Mouse (Mus musculus): Measurements from ENCODE around the gene Mxd1. TPM values are rescaled to one million over a fixed set of nuclear protein-coding genes. Genes with fewer than 3 reads are reported as not detected.

Mxd1 gene
- polyA plus RNA-seq, 1 experiment, result 5.8 TPM

DNA sequence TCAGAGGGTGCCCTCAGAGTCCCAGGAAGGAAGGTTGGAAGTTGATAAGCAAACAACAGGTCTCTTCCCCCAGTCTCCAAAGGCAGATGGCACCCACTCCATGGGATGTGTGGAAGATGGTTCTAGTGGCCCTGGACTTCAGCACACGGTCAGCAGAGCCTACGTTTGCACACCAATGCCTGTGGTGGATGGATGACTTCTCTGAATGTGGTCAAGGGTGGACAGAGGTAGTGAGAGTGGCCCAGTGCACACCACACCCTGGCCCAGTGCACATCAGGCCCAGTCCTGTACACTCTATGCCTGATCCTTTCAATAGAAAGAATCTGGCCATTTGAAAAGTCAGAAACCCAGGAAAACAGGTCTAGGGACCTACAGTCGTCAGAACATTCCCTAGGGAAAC is 10.5 kb downstream of the Mxd1 start:
- no peaks in the 10 kb centered on the region for H3K4me1 ChIP-seq (ENCODE audit: control insufficient read depth, insufficient read depth, low read length)
- H3K27ac ChIP-seq (ENCODE audit: insufficient read depth, low read length), result no peak overlapping the region
- no peak overlapping the region for H3K4me3 ChIP-seq (ENCODE audit: insufficient read depth, low read length)
- TF ChIP-seq POLR2A (IDR thresholded peaks at IDR 0.05; ENCODE audit: low read depth, low read length) (no peak), CTCF (IDR thresholded peaks at IDR 0.05; ENCODE audit: borderline replicate concordance, insufficient read depth, low read length) (no peak)

DNA sequence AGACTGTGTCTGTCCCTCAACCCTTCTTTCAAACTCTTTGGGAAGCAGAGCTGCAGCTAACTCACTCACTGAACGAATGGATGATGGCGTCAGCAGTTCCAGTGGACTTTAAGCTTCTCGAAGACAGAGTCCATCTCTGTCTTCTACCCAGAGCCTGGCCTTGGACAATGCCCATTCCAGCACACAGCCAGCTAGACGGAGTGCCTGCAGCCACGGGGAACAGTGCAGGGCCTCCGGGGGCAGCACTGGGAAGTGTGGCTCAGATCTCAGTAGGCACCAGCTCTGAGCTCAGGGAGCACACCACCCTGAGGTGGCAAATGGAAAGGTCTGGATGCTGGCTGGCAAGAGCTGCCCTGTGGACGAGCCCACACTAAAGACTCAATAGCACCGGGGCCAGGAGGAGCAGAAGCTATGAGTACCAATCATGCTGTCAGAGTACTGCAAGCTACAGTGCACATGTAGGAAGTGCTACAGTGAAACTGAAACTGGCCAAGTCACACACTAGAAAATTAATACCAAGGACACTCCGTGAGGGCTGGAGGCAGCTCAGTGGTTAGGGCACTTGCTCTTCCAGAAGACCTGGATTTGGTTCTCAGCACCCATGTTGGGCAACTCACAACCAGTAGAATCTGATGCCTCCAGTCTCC is 14.6 kb downstream of the Mxd1 start:
- Histone ChIP-seq H3K4me1 (ENCODE audit: control insufficient read depth, insufficient read depth, low read length) (no peaks in the 10 kb centered on the region), H3K27ac (ENCODE audit: insufficient read depth, low read length) (no peak overlapping the region), H3K4me3 (ENCODE audit: insufficient read depth, low read length) (no peak overlapping the region)
- TF ChIP-seq CTCF (IDR thresholded peaks at IDR 0.05; ENCODE audit: borderline replicate concordance, insufficient read depth, low read length), result no peak
- TF ChIP-seq POLR2A (IDR thresholded peaks at IDR 0.05; ENCODE audit: low read depth, low read length), result no peak

DNA sequence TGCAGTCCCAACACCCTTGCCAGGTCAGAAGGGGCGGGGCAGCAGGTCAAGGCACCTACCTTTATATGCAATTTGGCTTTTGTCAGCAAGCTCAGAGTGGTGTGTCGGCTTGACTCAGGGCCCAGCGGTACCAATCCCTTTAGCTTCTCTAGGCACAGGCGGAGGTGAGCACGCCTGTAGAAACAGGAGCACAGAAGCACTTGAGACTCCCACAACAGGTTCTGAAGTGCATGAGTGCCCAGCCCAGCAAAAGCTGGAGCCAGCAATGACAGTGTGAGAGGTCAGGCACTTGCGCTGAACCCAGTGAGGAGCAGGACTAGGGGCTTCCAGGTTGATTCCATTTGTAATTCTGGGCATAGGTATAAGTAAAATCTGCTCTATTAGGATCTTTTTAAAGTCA is 15.9 kb downstream of the Mxd1 start:
- Histone ChIP-seq H3K4me3 (ENCODE audit: insufficient read depth, low read length) (no peak overlapping the region), H3K27ac (ENCODE audit: insufficient read depth, low read length) (no peak overlapping the region), H3K4me1 (ENCODE audit: control insufficient read depth, insufficient read depth, low read length) (no peaks in the 10 kb centered on the region)
- TF ChIP-seq CTCF (IDR thresholded peaks at IDR 0.05; ENCODE audit: borderline replicate concordance, insufficient read depth, low read length), result no peak
- no peak for TF ChIP-seq POLR2A (IDR thresholded peaks at IDR 0.05; ENCODE audit: low read depth, low read length)

DNA sequence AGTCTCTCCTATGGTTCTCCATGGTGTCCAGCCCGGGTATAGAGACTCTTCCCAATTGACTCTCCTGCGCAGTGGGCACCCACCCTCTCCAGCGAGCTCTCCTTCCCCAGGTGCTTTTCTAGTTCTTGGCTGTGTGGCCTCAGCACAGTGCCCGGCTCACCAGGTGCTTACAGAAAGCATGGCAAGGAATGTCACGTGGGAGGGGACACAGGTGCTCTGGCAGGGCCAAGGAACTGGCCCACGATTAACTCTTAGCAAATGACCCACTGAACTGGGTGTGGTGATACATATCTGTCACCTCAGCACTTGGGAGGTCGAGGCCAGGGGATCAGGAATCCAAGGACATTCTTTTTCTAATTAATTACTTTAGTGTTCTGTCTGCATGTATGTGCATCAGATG is 22.8 kb downstream of the Mxd1 start:
- H3K27ac ChIP-seq (ENCODE audit: insufficient read depth, low read length), result no peak overlapping the region
- TF ChIP-seq CTCF (IDR thresholded peaks at IDR 0.05; ENCODE audit: borderline replicate concordance, insufficient read depth, low read length) (no peak), POLR2A (IDR thresholded peaks at IDR 0.05; ENCODE audit: low read depth, low read length) (no peak)
- H3K4me3 ChIP-seq (ENCODE audit: insufficient read depth, low read length), result no peak overlapping the region
- no peaks in the 10 kb centered on the region for H3K4me1 ChIP-seq (ENCODE audit: control insufficient read depth, insufficient read depth, low read length)

DNA sequence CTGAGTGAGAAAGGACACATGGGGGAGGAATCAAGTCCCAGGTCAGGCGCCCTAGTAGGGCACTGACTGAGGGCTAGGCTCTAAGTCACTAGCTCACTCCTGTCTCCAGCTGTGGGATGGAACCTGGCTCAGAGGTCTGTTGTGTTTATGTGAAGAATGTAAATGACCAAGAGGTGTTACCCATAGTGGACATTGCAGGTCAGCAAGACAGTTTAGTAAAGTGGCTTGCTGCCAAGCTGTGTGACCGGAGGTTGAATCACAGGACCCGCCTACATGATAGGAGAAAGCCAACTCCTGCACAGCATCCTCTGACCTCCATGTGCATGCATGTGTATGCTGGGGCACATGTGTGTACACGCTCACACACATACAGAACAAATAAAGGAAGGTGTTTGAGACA is 23.4 kb downstream of the Mxd1 start:
- TF ChIP-seq CTCF (IDR thresholded peaks at IDR 0.05; ENCODE audit: borderline replicate concordance, insufficient read depth, low read length), result no peak
- TF ChIP-seq POLR2A (IDR thresholded peaks at IDR 0.05; ENCODE audit: low read depth, low read length), result no peak
- Histone ChIP-seq H3K27ac (ENCODE audit: insufficient read depth, low read length) (no peak overlapping the region), H3K4me3 (ENCODE audit: insufficient read depth, low read length) (no peak overlapping the region), H3K4me1 (ENCODE audit: control insufficient read depth, insufficient read depth, low read length) (no peaks in the 10 kb centered on the region)

DNA sequence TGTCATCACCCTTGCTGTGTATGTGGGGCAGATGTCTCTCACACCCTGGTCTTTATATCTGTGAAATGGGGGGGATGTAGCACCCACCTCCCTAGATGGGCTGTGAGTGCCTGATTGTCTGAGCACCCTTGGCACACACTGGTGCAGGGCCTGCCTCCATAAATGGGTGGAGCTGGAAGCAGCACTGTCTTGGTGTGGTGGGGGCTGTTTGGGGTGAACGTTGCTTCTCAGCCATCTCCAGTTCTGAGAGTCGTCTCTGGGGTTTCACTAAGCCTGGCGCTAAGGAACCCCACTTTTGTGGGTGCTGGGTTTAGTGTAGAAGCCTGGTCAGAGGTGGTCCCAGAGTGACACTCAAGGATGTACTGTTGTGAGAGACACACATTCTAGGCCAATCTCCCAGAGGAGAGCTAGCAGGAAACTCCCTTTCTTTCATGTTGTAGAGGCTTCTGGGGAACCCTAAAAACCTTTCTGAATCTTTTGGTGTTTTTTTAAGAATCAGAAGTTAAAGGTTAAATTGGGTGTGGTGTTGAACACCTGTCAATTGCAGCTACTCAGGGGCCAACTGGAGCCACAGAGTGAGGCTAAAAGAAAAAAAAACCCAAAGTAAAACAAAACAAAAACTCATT is 24.1 kb downstream of the Mxd1 start:
- Histone ChIP-seq H3K27ac (ENCODE audit: insufficient read depth, low read length) (no peak overlapping the region), H3K4me3 (ENCODE audit: insufficient read depth, low read length) (no peak overlapping the region), H3K4me1 (ENCODE audit: control insufficient read depth, insufficient read depth, low read length) (no peaks in the 10 kb centered on the region)
- TF ChIP-seq POLR2A (IDR thresholded peaks at IDR 0.05; ENCODE audit: low read depth, low read length) (no peak), CTCF (IDR thresholded peaks at IDR 0.05; ENCODE audit: borderline replicate concordance, insufficient read depth, low read length) (no peak)

DNA sequence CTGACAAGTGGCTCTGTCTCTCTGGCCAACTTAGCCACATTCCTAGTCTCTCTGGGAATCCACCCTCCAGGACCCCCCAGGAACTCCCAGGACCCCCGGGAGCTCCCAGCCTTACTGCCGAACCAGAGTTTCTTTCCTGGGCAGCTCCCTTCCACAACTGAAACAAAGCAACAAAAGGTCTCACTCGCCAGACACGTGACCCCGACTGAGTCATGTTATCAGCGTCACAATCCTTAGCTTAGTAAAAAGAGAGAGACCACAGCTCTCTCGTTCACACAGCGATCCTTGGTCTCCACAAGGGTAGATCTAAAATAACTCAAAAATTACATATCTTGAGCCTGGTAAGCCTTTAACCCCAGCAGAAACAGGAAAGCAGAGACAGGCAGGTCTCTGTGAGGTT is 27.2 kb downstream of the Mxd1 start:
- no peaks in the 10 kb centered on the region for H3K4me1 ChIP-seq (ENCODE audit: control insufficient read depth, insufficient read depth, low read length)
- no peak for TF ChIP-seq POLR2A (IDR thresholded peaks at IDR 0.05; ENCODE audit: low read depth, low read length)
- TF ChIP-seq CTCF (IDR thresholded peaks at IDR 0.05; ENCODE audit: borderline replicate concordance, insufficient read depth, low read length), result no peak
- no peak overlapping the region for H3K27ac ChIP-seq (ENCODE audit: insufficient read depth, low read length)
- H3K4me3 ChIP-seq (ENCODE audit: insufficient read depth, low read length), result no peak overlapping the region

DNA sequence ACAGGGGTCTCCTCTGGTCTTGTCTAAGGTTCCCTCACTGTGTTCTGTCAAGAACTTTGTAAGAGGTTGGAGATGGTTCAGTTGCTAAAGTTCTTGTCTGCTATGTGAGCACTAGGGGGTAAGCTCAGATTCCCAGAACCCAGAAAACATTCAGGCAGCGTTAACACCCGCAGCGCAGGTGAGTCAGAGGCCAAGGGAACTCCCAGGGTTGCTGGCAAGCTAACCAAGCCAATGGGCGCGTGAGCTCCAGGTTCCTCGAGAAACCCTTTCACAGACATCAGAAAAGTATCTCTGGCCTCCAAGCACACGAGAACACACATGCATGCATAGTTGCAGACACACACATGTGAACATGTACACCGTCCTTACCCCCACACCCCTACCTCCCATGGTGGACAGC is 28.2 kb downstream of the Mxd1 start:
- no peaks in the 10 kb centered on the region for H3K4me1 ChIP-seq (ENCODE audit: control insufficient read depth, insufficient read depth, low read length)
- TF ChIP-seq CTCF (IDR thresholded peaks at IDR 0.05; ENCODE audit: borderline replicate concordance, insufficient read depth, low read length) (no peak), POLR2A (IDR thresholded peaks at IDR 0.05; ENCODE audit: low read depth, low read length) (no peak)
- H3K4me3 ChIP-seq (ENCODE audit: insufficient read depth, low read length), result no peak overlapping the region
- no peak overlapping the region for H3K27ac ChIP-seq (ENCODE audit: insufficient read depth, low read length)

DNA sequence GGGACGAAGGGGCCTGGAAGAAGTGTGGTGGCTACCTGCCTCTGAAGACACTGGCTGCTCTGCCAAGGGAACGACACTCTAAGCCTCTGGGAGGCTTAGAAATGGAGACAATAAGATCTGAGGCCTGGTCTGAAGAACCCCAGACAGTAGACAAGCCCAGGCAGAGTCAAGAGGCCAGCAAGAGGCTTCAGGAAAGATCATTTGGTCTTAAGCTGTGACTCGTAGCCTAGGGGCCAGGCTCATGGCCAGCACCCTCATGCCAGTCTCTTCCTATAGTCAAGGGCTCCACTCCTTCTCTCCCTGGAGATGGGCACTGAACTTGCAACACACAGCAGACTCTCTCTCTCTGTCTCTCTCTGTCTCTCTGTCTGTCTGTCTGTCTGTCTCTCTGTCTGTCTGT is 28.8 kb downstream of the Mxd1 start:
- Histone ChIP-seq H3K27ac (ENCODE audit: insufficient read depth, low read length) (no peak overlapping the region), H3K4me1 (ENCODE audit: control insufficient read depth, insufficient read depth, low read length) (no peaks in the 10 kb centered on the region), H3K4me3 (ENCODE audit: insufficient read depth, low read length) (no peak overlapping the region)
- no peak for TF ChIP-seq CTCF (IDR thresholded peaks at IDR 0.05; ENCODE audit: borderline replicate concordance, insufficient read depth, low read length)
- TF ChIP-seq POLR2A (IDR thresholded peaks at IDR 0.05; ENCODE audit: low read depth, low read length), result no peak

All from embryonic fibroblast, embryonic 13.5 days (primary cell).